Mouse (Mus musculus) CD4-positive, CD25-positive, alpha-beta regulatory T cell, adult 2 months (primary cell): ENCODE measurements around the gene Tgfa.

Source experiments
- DNase-seq: peaks from one replicate; pipeline ENCODE4 v3.0.0-alpha.2; 2012; ENCODE audit warnings: low read depth, low spot score

The Tgfa gene

DNA sequence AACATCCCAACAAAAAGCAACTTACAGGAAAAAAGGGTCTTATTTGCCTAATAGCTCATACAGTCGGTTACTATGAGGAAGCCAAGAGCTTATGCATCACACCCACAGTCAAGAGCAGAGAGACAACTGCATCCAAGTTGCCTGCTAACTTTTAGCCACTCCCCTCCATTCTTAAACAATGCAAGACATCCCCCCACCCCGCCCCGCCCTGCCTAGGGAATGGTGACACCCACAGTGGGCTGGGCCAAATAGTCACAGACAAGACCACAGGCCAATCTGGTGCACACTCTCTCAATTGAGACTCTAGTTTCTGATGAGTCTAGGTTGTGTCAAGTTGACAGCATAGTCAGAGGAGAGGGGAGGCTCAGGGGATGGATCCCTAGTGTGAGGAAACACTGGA lies 101.1 kb downstream of the Tgfa start:
- DNase-seq: no peak

- no peak for DNase-seq
Observed at GRCm38 (mm10) chr6:86296938-86297337, 101.9 kb downstream of the Tgfa start.

GRCm38 (mm10) chr6:86298961-86299360 lies 103.9 kb downstream of the Tgfa start:
- DNase-seq: no peak

DNA sequence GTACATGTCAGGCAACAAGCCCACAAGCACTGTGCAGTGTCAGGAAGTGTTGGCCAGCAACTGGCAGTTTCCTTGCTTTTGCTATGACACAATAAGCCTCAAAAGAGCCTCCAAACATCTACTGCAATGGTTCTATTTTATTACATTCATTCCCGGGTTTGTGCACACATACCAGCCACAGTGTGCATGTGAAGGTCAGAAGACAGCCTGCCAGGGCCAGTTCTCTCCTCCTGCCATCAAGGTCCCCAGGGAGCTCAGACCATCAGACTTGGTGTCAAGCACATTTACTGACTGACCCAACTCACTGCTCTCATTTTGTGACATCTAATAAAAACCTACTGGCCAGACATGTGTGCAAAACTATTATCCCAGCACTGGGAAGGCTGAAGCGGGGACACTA lies 104.4 kb downstream of the Tgfa start:
- DNase-seq: no peak

GRCm38 (mm10) chr6:86305680-86306079 lies 110.7 kb downstream of the Tgfa start:
- no peak for DNase-seq

- no peak for DNase-seq
Observed at GRCm38 (mm10) chr6:86314011-86314410, 119.0 kb downstream of the Tgfa start.

DNA sequence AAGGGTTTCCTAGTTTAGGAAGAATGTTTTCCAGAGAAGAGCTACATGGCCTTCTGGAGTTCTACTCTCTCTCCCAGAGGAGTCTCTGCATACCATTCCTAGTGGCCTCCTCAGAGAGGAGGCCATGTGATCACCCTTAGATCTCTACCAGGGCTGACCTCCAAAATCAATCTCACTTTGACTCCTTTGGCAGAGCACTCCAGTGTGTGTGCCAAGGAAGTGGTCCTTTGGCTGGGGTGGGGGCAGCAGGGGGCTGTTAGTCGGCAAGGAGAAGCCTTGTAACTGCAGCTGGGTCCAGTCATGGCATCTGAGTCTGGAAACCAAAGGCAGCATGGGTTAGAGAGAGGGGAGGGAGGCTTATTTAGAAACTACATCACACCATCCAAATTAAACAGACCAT lies 122.0 kb downstream of the Tgfa start:
- no peak for DNase-seq

GRCm38 (mm10) chr6:86318855-86319254 lies 123.8 kb downstream of the Tgfa start:
- no peak for DNase-seq

GRCm38 (mm10) chr6:86322031-86322563 lies 127.1 kb downstream of the Tgfa start:
- no peak for DNase-seq

GRCm38 (mm10) chr6:86322991-86323390 lies 128.0 kb downstream of the Tgfa start:
- DNase-seq: no peak

DNA sequence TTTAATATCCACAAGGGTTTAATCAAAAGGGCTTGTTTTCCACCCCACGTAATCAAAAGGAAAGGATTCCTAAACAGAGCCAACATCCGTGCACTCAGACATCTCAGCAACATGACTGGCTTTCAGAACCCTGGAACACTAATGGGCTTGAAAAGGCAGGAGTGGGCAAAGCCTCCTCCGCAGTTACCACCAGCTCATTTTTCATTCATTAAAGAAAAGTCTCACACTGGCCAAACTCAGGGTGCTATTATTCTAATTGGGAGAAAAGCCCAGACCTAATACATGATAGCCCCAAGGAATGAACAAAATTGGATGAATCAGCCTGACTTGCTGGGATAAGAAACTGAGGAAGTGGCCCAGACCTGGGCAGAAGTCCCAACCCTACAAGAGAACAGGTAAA lies 129.4 kb downstream of the Tgfa start:
- no peak for DNase-seq
